In the genomic region with DNA sequence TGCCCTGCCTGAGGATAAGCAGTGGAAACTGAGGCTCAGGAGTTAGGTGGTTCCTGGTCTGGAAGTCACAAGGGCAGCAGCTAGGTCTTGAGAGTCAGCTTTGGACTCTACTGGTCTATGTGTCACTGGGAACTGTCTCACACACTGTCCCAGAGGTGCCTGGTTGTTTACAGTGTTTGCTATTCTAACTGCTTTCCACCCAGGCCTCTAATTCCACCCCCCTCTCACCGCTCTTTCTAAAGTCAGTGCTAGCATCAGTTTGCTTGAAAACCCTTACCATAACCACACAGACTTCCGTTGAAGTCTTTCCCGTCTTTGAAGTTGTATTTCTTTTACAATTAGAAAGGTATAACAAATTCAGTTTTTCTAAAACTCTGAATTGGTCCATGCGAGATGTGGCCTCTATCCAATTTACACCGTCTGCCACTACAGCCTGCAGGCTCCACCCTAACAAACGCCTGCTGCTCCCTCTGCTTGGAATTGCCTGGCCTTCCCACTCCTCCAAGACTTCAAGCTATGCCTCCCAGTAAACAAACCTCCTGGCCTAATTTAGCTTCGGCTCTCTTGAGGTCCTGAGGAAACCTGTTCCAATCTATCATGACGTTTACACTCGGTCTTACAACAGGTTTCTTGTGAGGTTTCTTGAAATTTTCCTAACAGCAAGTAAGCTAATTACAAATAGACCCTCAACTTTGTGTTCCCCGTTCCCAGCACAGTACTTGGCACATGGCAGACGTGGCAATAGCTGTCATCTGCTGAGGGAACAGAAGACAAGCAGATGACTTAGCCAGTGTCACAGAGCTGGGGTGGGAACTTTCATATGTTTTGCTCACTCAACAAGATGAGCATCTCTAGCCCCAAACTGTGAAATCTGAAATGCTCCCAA, we compare ENCODE assay signal across 10 mouse cellular contexts.
DNase-seq lines count a peak whose midpoint lies in the region; ATAC-seq and TF ChIP-seq lines count a peak whose summit lies in the region.
"Had no signal": no experiment of that assay in that cellular context is flagged by ENCODE, and none has a peak within 500 bp of the region (broad histone marks: within the 10 kb centered on the region; RNA-seq: fewer than 3 reads in every experiment).

No protein-coding gene starts in this region.

- ATAC-seq in lung, embryonic 14.5 days (ENCODE audit: insufficient read depth), result no peak

- no peak overlapping the region for H3K4me3 ChIP-seq in lung, embryonic 14.5 days (ENCODE audit: low read depth, low read length)
- no peak overlapping the region for H3K4me3 ChIP-seq in lung, adult 2 months (replicated peaks; ENCODE audit: extremely low read depth, low read depth, low read length)
- H3K4me3 ChIP-seq: neural tube, embryonic 13.5 days had no signal

- H3K9me3 ChIP-seq in lung, embryonic 14.5 days (ENCODE audit: low read depth, low read length), result no peaks in the 10 kb centered on the region
- H3K9me3 ChIP-seq: neural tube, embryonic 13.5 days had no signal

- TF ChIP-seq CTCF in lung, embryonic 14.5 days (IDR thresholded peaks at IDR 0.05; ENCODE audit: low read depth), result no peak
- no peak for TF ChIP-seq CTCF in lung, adult 2 months (IDR thresholded peaks at IDR 0.05; ENCODE audit: insufficient read depth, low read length)

- H3K36me3 ChIP-seq in lung, embryonic 14.5 days (ENCODE audit: insufficient read depth), result no peaks in the 10 kb centered on the region
- H3K36me3 ChIP-seq: neural tube, embryonic 13.5 days had no signal

- peak; percentile 24 for DNase-seq in lung, embryonic 14.5 days
- no peak for DNase-seq in lung, adult 2 months
- DNase-seq in cerebellum, adult 8-10 months, result peak; percentile 55
- peak; percentile 64 for DNase-seq in layer of hippocampus, adult 9-11 months
- peak; percentile 19 to 36 for DNase-seq in thymus, postnatal 36 days
- no peak for DNase-seq in embryo, embryonic 9.5 days (ENCODE audit: extremely low spot score)
- DNase-seq in spleen, postnatal 36 days (ENCODE audit: low spot score in 2 of 2), result no peak
- no peak for DNase-seq in heart, adult 18-20 months
- DNase-seq: kidney, adult 18-20 months had no signal

- H3K27ac ChIP-seq in lung, embryonic 14.5 days (ENCODE audit: low read depth), result no peak overlapping the region
- H3K27ac ChIP-seq: neural tube, embryonic 13.5 days had no signal

- H3K4me1 ChIP-seq in lung, embryonic 14.5 days (ENCODE audit: insufficient read depth), result peaks cover 2% of the 10 kb centered on the region; the same call in 1 of the 2 replicates
- H3K4me1 ChIP-seq in lung, adult 2 months (ENCODE audit: control insufficient read depth, insufficient read depth, low read length), result no peaks in the 10 kb centered on the region

- TF ChIP-seq POLR2A in lung, adult 2 months (IDR thresholded peaks at IDR 0.05; ENCODE audit: borderline replicate concordance, extremely low read depth, low read depth, low read length), result no peak

- no peak overlapping the region for H3K4me2 ChIP-seq in lung, embryonic 14.5 days

- no peak overlapping the region for H3K9ac ChIP-seq in lung, embryonic 14.5 days
- H3K9ac ChIP-seq: neural tube, embryonic 13.5 days had no signal

- no peaks in the 10 kb centered on the region for H3K27me3 ChIP-seq in lung, embryonic 14.5 days (ENCODE audit: insufficient read depth, low read length)
- H3K27me3 ChIP-seq: neural tube, embryonic 13.5 days had no signal

- WGBS in lung, embryonic 14.5 days, result 39% methylated on average over 11 of the region's 11 CpGs
- WGBS in lung, adult 2 months, result 41% methylated on average over 11 of the region's 11 CpGs

Comparison
In these comparisons a context has a peak if more than half of its experiments do, and no peak if none do; other contexts are left out.
1. DNase-seq: peak in lung, embryonic 14.5 days (single experiment), cerebellum, adult 8-10 months (single experiment), layer of hippocampus, adult 9-11 months (single experiment) and thymus, postnatal 36 days (2 of 2); none in lung, adult 2 months (single experiment), embryo, embryonic 9.5 days (single experiment), spleen, postnatal 36 days (0 of 2) and heart, adult 18-20 months (0 of 2).